Mouse (Mus musculus): ENCODE measurements at regions not wholly inside any gene's neighbourhood (a gene's known extent, or its start where the extent isn't known, plus 50 kb on each side); places are given as distances from the start of the nearest gene placed in this dataset.

GRCm38 (mm10) chr14:54086660-54087059 is 167.2 kb downstream of the Dad1 start:
- TF ChIP-seq EP300 (IDR thresholded peaks at IDR 0.05; ENCODE audit: insufficient read depth, low read depth, low read length) = no peak
- no peak for TF ChIP-seq POLR2A (IDR thresholded peaks at IDR 0.05; ENCODE audit: insufficient read depth, low read length)
- no peak for TF ChIP-seq CTCF (IDR thresholded peaks at IDR 0.05; ENCODE audit: low read depth, low read length)
